Mouse (Mus musculus): ENCODE measurements at regions not wholly inside any gene's neighbourhood (a gene's known extent, or its start where the extent isn't known, plus 50 kb on each side); places are given as distances from the start of the nearest gene placed in this dataset.

DNA sequence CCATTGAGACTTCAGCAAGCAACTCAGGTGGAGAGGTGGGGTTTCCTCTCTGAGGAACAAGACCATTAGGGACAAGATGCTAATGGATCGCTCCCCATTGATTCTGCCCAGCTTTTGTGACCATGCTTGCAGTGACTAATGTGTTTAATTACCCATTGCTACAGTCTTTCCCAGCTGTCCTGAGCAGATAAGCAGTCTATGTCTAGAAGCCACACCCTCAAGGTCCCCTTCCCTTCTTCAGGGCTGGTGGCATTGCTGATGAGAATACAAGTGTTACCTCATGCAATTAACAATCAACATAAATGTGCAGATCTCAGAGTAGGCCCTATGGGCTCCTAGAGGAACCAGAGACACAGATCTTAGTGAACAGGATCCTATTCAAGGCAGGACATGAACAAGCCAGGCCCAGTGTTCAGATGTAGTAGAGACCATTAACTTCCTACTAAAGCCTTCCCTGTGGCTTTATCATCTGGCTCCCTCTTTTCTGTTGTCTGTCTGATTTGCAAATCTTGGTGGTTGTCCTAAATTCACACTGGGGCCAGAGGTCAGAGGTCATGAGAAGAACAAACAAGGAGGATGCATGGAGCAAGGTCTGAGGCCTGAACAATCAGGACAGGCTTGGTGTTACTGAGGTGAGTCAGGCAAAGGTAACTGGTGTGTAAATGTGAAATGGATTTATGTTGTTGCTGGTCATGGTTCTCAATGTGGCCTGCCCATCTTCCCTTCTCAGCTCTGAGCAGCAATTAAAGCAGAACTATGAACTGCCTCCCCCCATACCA, 56.8 kb downstream of the Odc1 start:
- Histone ChIP-seq H3K36me3 (ENCODE audit: control insufficient read depth, insufficient read depth, low read length) (no peaks in the 10 kb centered on the region), H3K9me3 (ENCODE audit: control insufficient read depth, low read length) (no peaks in the 10 kb centered on the region), H3K4me1 (replicated peaks; ENCODE audit: control insufficient read depth, insufficient read depth, low read length) (no peaks in the 10 kb centered on the region), H3K9ac (ENCODE audit: low read length) (no peak overlapping the region), H3K4me3 (ENCODE audit: low read length) (no peak overlapping the region), H3K4me2 (ENCODE audit: low read depth, low read length) (no peak overlapping the region), H3K27ac (ENCODE audit: low read length) (no peak overlapping the region), H3K27me3 (ENCODE audit: control insufficient read depth, insufficient read depth, low read depth, low read length) (no peaks in the 10 kb centered on the region)
- ATAC-seq (ENCODE audit: low read depth) = no peak
- WGBS = 78% methylated on average over 1 of the region's 1 CpGs

DNA sequence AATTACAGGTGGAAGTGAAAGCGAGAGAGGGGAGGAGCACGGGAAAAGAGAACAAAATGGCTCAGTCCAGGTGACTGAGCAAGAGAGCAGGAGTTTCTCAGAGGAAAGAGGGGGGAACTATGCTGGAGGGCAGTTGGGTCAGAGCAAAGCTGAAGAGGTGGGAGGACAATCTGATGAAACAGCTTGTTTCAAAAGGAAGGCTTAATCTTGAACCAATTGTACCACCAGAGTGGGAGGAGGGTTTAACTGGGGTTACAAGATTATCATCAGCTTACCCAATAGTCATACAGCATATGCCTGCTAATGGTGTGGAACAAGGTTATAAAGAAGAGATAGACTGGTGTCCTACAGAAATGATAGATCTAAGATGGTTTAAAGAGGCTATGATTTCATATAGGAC, 59.0 kb downstream of the Odc1 start:
- Histone ChIP-seq H3K9me3 (ENCODE audit: control insufficient read depth, low read length) (no peaks in the 10 kb centered on the region), H3K27me3 (ENCODE audit: control insufficient read depth, insufficient read depth, low read depth, low read length) (no peaks in the 10 kb centered on the region), H3K4me1 (replicated peaks; ENCODE audit: control insufficient read depth, insufficient read depth, low read length) (no peaks in the 10 kb centered on the region), H3K4me3 (ENCODE audit: low read length) (no peak overlapping the region), H3K36me3 (ENCODE audit: control insufficient read depth, insufficient read depth, low read length) (no peaks in the 10 kb centered on the region), H3K4me2 (ENCODE audit: low read depth, low read length) (no peak overlapping the region), H3K9ac (ENCODE audit: low read length) (no peak overlapping the region), H3K27ac (ENCODE audit: low read length) (no peak overlapping the region)
- ATAC-seq (ENCODE audit: low read depth) = no peak
- WGBS = 92% methylated on average over 2 of the region's 2 CpGs

DNA sequence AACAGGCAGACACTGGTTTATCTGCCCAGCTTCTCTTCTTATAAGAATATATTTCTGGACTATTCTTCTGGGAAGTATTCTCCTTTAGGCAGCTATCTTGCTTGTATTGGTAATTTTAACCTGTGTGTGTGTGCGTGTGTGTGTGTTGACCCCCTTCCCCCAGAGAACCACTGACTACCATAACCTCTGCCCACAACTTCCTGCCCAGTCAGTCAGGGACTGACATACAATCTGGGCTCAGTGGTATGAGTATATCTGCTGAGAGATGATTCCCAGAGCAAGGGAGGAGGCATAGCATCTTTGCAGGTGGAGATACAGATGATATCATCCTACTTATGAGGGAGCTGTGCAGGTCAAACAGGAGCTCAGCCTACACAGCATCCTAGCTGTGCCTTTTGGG, 65.8 kb downstream of the Odc1 start:
- Histone ChIP-seq H3K27ac (ENCODE audit: low read length) (no peak overlapping the region), H3K27me3 (ENCODE audit: control insufficient read depth, insufficient read depth, low read depth, low read length) (no peaks in the 10 kb centered on the region), H3K36me3 (ENCODE audit: control insufficient read depth, insufficient read depth, low read length) (no peaks in the 10 kb centered on the region), H3K9me3 (ENCODE audit: control insufficient read depth, low read length) (no peaks in the 10 kb centered on the region), H3K4me2 (ENCODE audit: low read depth, low read length) (no peak overlapping the region), H3K9ac (ENCODE audit: low read length) (no peak overlapping the region), H3K4me3 (ENCODE audit: low read length) (no peak overlapping the region), H3K4me1 (replicated peaks; ENCODE audit: control insufficient read depth, insufficient read depth, low read length) (no peaks in the 10 kb centered on the region)
- no peak for ATAC-seq (ENCODE audit: low read depth)
- WGBS = 88% methylated on average over 1 of the region's 1 CpGs

DNA sequence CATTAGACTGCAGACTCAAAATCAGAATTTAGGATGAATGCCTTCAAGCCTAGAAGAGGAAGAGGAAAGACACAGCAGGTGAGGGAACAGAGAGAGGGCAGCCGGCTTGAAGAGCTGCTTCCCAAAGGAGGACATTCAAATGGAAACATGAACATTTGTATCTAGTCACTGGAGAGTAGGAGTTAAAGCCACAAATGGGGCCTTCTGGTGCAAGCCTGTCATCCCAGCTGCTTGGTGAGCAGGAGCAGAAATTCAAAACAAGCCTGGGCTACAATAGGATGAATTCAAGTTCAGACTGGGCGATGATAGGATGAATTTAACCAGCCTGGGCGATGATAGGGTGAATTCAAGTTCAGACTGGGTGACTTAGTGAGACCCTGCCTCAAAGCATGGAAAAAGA, 67.4 kb downstream of the Odc1 start:
- ATAC-seq (ENCODE audit: low read depth) = no peak
- no peaks in the 10 kb centered on the region for H3K4me1 ChIP-seq (replicated peaks; ENCODE audit: control insufficient read depth, insufficient read depth, low read length)
- no peak overlapping the region for H3K4me2 ChIP-seq (ENCODE audit: low read depth, low read length)
- no peak overlapping the region for H3K27ac ChIP-seq (ENCODE audit: low read length)
- H3K27me3 ChIP-seq (ENCODE audit: control insufficient read depth, insufficient read depth, low read depth, low read length) = no peaks in the 10 kb centered on the region
- WGBS = 68% methylated on average over 3 of the region's 3 CpGs
- H3K36me3 ChIP-seq (ENCODE audit: control insufficient read depth, insufficient read depth, low read length) = no peaks in the 10 kb centered on the region
- no peak overlapping the region for H3K9ac ChIP-seq (ENCODE audit: low read length)
- H3K9me3 ChIP-seq (ENCODE audit: control insufficient read depth, low read length) = no peaks in the 10 kb centered on the region
- no peak overlapping the region for H3K4me3 ChIP-seq (ENCODE audit: low read length)

DNA sequence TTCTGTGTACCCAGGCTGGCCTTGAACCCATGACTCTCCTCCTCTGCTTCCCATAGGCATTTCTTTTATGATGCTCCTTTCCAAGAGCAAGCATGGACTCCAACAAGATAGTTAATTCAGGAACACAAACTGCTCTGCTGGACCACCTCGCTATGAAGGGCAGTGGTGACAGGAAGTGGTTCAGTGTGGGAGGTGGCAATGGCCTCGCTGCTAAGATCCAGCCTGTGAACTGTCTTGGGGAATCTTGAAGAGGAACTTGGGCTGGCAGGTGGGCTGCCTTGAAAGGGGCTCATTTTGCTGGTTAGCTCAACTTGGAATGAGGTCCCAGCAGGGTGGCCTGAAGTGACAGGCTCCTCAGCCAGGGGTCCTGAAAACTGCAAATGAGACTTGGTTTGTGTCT, 72.4 kb upstream of the Hpcal1 start:
- no peaks in the 10 kb centered on the region for H3K27me3 ChIP-seq (ENCODE audit: control insufficient read depth, insufficient read depth, low read depth, low read length)
- H3K9me3 ChIP-seq (ENCODE audit: control insufficient read depth, low read length) = no peaks in the 10 kb centered on the region
- WGBS = 17% methylated on average over 2 of the region's 2 CpGs
- H3K4me3 ChIP-seq (ENCODE audit: low read length) = no peak overlapping the region
- no peak overlapping the region for H3K4me2 ChIP-seq (ENCODE audit: low read depth, low read length)
- no peaks in the 10 kb centered on the region for H3K4me1 ChIP-seq (replicated peaks; ENCODE audit: control insufficient read depth, insufficient read depth, low read length)
- H3K9ac ChIP-seq (ENCODE audit: low read length) = no peak overlapping the region
- no peak overlapping the region for H3K27ac ChIP-seq (ENCODE audit: low read length)
- no peak for ATAC-seq (ENCODE audit: low read depth)
- no peaks in the 10 kb centered on the region for H3K36me3 ChIP-seq (ENCODE audit: control insufficient read depth, insufficient read depth, low read length)

DNA sequence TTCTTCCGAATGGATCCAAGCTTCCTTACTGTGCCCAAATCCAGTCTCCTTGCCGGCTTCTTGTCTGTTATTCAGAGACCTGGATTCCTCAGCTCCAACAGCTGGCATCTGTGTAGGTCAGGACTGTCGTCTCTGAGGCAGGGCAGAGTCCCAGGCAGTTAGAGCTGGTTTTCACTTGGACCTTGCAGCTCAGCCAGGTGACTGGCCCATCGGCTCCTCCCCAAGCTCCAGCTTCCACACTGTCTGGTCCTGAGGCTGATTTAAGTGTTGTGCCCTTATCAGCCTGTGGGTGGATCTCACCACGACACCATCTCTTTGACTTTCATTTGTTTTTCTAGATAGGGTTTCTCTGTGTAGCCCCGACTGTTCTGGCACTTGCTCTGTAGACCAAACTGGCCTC, 70.4 kb upstream of the Hpcal1 start:
- Histone ChIP-seq H3K9ac (ENCODE audit: low read length) (no peak overlapping the region), H3K4me1 (replicated peaks; ENCODE audit: control insufficient read depth, insufficient read depth, low read length) (no peaks in the 10 kb centered on the region), H3K4me2 (ENCODE audit: low read depth, low read length) (no peak overlapping the region), H3K27ac (ENCODE audit: low read length) (no peak overlapping the region), H3K4me3 (ENCODE audit: low read length) (no peak overlapping the region), H3K9me3 (ENCODE audit: control insufficient read depth, low read length) (no peaks in the 10 kb centered on the region), H3K27me3 (ENCODE audit: control insufficient read depth, insufficient read depth, low read depth, low read length) (no peaks in the 10 kb centered on the region), H3K36me3 (ENCODE audit: control insufficient read depth, insufficient read depth, low read length) (no peaks in the 10 kb centered on the region)
- ATAC-seq (ENCODE audit: low read depth) = no peak
- 34% methylated on average over 6 of the region's 6 CpGs for WGBS

DNA sequence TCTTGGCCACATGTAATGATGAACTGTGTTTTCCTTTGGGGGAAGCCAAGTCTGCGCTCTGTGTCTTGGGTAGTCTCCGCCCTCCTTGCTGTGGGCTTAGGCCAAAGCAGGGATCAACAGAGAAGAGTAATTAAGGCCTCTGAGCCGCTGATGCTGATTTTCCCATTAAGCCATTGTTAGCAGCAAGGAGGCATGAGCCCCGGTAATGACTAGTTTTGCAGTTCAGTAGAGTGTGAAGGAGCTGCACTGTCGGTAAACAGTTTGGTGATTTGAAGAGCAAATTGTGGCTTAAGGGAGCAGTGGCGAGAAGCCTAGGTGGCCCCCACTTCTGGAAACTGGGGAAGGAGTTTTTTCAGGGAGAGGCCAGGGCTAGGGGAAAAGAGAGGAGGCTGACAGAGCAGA, 69.2 kb upstream of the Hpcal1 start:
- Histone ChIP-seq H3K36me3 (ENCODE audit: control insufficient read depth, insufficient read depth, low read length) (no peaks in the 10 kb centered on the region), H3K4me2 (ENCODE audit: low read depth, low read length) (no peak overlapping the region), H3K9ac (ENCODE audit: low read length) (no peak overlapping the region), H3K4me1 (replicated peaks; ENCODE audit: control insufficient read depth, insufficient read depth, low read length) (no peaks in the 10 kb centered on the region), H3K27me3 (ENCODE audit: control insufficient read depth, insufficient read depth, low read depth, low read length) (no peaks in the 10 kb centered on the region), H3K27ac (ENCODE audit: low read length) (no peak overlapping the region), H3K4me3 (ENCODE audit: low read length) (no peak overlapping the region), H3K9me3 (ENCODE audit: control insufficient read depth, low read length) (no peaks in the 10 kb centered on the region)
- 51% methylated on average over 6 of the region's 6 CpGs for WGBS
- ATAC-seq (ENCODE audit: low read depth) = no peak

DNA sequence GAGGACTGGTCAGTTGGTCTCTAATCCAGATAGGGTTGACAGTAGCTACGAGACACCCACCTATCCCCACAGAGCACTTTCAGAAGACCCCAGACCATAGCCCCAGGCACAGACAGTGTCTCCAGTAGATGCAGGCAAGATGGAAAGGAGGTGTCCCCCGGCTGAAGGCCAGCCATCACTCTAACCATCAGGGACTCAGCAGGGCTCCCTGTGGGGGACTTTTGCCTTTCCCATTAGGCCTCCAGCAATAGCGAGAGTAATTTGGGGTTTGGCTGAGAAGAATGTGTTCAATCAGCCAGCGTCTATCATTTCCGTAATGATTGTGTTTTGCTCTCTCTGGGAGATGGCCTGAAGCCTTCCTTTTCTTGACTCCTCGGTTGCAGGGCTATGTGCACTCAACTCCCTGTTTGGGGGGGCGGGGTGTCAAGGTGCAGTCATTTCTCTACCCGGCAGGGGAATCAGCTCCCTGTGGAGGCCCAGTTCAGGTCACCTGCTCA, 68.1 kb upstream of the Hpcal1 start:
- Histone ChIP-seq H3K4me1 (replicated peaks; ENCODE audit: control insufficient read depth, insufficient read depth, low read length) (no peaks in the 10 kb centered on the region), H3K9me3 (ENCODE audit: control insufficient read depth, low read length) (no peaks in the 10 kb centered on the region), H3K36me3 (ENCODE audit: control insufficient read depth, insufficient read depth, low read length) (no peaks in the 10 kb centered on the region), H3K4me2 (ENCODE audit: low read depth, low read length) (no peak overlapping the region), H3K9ac (ENCODE audit: low read length) (no peak overlapping the region), H3K27me3 (ENCODE audit: control insufficient read depth, insufficient read depth, low read depth, low read length) (no peaks in the 10 kb centered on the region), H3K27ac (ENCODE audit: low read length) (no peak overlapping the region), H3K4me3 (ENCODE audit: low read length) (no peak overlapping the region)
- ATAC-seq (ENCODE audit: low read depth) = no peak
- WGBS = 59% methylated on average over 8 of the region's 8 CpGs

DNA sequence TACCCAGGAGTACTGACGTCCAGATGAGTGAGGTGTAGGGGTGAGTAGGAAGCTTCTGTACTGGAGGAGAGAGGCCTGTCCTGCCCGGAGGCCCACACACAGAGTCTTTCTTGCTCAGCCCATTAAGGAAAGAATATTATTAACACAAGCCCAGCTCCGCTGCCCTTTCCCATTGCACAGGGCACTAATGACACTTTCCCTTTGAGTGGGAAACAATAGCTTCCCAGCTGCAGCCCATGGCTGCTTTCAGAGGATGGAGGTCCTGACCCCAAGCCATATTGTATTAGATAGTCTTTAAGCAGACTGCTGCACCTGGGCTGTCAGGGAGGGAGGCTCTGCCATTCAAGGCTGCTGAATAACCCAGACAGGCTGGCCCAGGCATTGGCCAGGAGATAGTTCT, 64.6 kb upstream of the Hpcal1 start:
- 37% methylated on average over 3 of the region's 3 CpGs for WGBS
- Histone ChIP-seq H3K9me3 (ENCODE audit: control insufficient read depth, low read length) (no peaks in the 10 kb centered on the region), H3K4me1 (replicated peaks; ENCODE audit: control insufficient read depth, insufficient read depth, low read length) (no peaks in the 10 kb centered on the region), H3K4me3 (ENCODE audit: low read length) (no peak overlapping the region), H3K36me3 (ENCODE audit: control insufficient read depth, insufficient read depth, low read length) (no peaks in the 10 kb centered on the region), H3K4me2 (ENCODE audit: low read depth, low read length) (no peak overlapping the region), H3K27ac (ENCODE audit: low read length) (no peak overlapping the region), H3K27me3 (ENCODE audit: control insufficient read depth, insufficient read depth, low read depth, low read length) (no peaks in the 10 kb centered on the region), H3K9ac (ENCODE audit: low read length) (no peak overlapping the region)
- no peak for ATAC-seq (ENCODE audit: low read depth)

DNA sequence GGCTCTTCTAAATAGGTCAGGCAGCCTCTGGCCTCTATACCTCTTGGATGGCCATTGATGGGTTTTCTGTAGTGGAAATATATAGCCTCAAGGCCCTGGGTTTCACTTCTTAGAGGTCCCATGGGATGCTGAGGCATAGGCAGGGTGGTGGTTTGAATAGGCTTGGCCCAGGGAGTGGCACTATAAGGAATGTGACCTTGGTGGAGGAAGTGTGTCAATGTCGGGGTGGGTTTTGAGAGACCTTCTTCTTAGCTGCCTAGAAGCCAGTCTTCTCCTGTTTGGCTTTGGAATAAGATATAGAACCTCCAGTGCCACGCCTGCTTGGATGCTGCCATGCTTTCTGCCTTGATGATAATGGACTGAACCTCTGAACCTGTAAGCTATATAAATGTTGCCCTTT, 59.5 kb upstream of the Hpcal1 start:
- no peak for ATAC-seq (ENCODE audit: low read depth)
- Histone ChIP-seq H3K36me3 (ENCODE audit: control insufficient read depth, insufficient read depth, low read length) (no peaks in the 10 kb centered on the region), H3K27me3 (ENCODE audit: control insufficient read depth, insufficient read depth, low read depth, low read length) (no peaks in the 10 kb centered on the region), H3K4me3 (ENCODE audit: low read length) (no peak overlapping the region), H3K9me3 (ENCODE audit: control insufficient read depth, low read length) (0 out of 2 replicates have a peak, but pooled peaks cover 4% of the 10 kb centered on the region), H3K4me2 (ENCODE audit: low read depth, low read length) (no peak overlapping the region), H3K4me1 (replicated peaks; ENCODE audit: control insufficient read depth, insufficient read depth, low read length) (no peaks in the 10 kb centered on the region), H3K9ac (ENCODE audit: low read length) (no peak overlapping the region), H3K27ac (ENCODE audit: low read length) (no peak overlapping the region)
- 75% methylated on average over 2 of the region's 2 CpGs for WGBS

Data from lung, embryonic 16.5 days (tissue).